Mouse (Mus musculus): Measurements from ENCODE around the gene Plcb3. TPM values are rescaled to one million over a fixed set of nuclear protein-coding genes. Genes with fewer than 3 reads are reported as not detected.

Plcb3 gene
- polyA plus RNA-seq (2014; fragmentation: Nextera tagmentation; extraction: Ambion mirVana): 53.3 and 55.9 TPM in 2 replicates

GRCm38 (mm10) chr19:6975537-6976521 is at the start of gene Plcb3:
Gene Plcb3, minus strand, starts transcription at chr19:6976470.
- peak within 1 kb of the TSS; percentile 58 for H3K4me3 ChIP-seq (ENCODE audit: low read depth, low read length)
- peaks cover 21% of the 10 kb centered on the region for H3K36me3 ChIP-seq (ENCODE audit: insufficient read depth)
- peak; percentile 47 for TF ChIP-seq CTCF (IDR thresholded peaks at IDR 0.05; ENCODE audit: low read depth)
- ATAC-seq (ENCODE audit: insufficient read depth) (no peak), DNase-seq (peak; percentile 76)
- H3K27ac ChIP-seq (ENCODE audit: low read depth): peak within 1 kb of the TSS; percentile 71
- peaks cover 12% of the 10 kb centered on the region; the same call in 1 of the 2 replicates for H3K4me1 ChIP-seq (ENCODE audit: insufficient read depth)
- WGBS: under 1% methylated on average over 16 of the region's 16 CpGs
- H3K27me3 ChIP-seq (ENCODE audit: insufficient read depth, low read length): no peaks in the 10 kb centered on the region
- peak within 1 kb of the TSS; percentile 94 for H3K4me2 ChIP-seq
- peak within 1 kb of the TSS; percentile 78 for H3K9ac ChIP-seq
- H3K9me3 ChIP-seq (ENCODE audit: low read depth, low read length): no peaks in the 10 kb centered on the region

- DNase-seq: peak; percentile 65
- H3K4me1 ChIP-seq (ENCODE audit: insufficient read depth): no peaks in the 10 kb centered on the region
- 50% methylated on average over 3 of the region's 3 CpGs for WGBS
- no peak overlapping the region for H3K4me2 ChIP-seq
- no peak overlapping the region; the same call in 1 of the 2 replicates for H3K27ac ChIP-seq (ENCODE audit: low read depth)
- no peak overlapping the region for H3K9ac ChIP-seq
- TF ChIP-seq CTCF (IDR thresholded peaks at IDR 0.05; ENCODE audit: low read depth): peak; percentile 78
- no peak overlapping the region for H3K4me3 ChIP-seq (ENCODE audit: low read depth, low read length)
- no peak for ATAC-seq (ENCODE audit: insufficient read depth)
- peaks cover 79% of the 10 kb centered on the region for H3K36me3 ChIP-seq (ENCODE audit: insufficient read depth)
- H3K9me3 ChIP-seq (ENCODE audit: low read depth, low read length): no peaks in the 10 kb centered on the region
- no peaks in the 10 kb centered on the region for H3K27me3 ChIP-seq (ENCODE audit: insufficient read depth, low read length)
These were observed 44.0 kb upstream of the Plcb3 start for GRCm38 (mm10) chr19:7020224-7020641.

GRCm38 (mm10) chr19:7019191-7019590 is 42.9 kb upstream of the Plcb3 start, which contains the start of gene Fermt3:
Gene Fermt3, minus strand, starts transcription at chr19:7019469.
- no peaks in the 10 kb centered on the region for H3K27me3 ChIP-seq (ENCODE audit: insufficient read depth, low read length)
- 77% methylated on average over 5 of the region's 5 CpGs for WGBS
- peak within 1 kb of the TSS; percentile 20; the same call in 1 of the 2 replicates for H3K4me3 ChIP-seq (ENCODE audit: low read depth, low read length)
- no peaks in the 10 kb centered on the region for H3K9me3 ChIP-seq (ENCODE audit: low read depth, low read length)
- no peak within 1 kb of the TSS; the same call in 1 of the 2 replicates for H3K9ac ChIP-seq
- DNase-seq: peak; percentile 38
- peak; percentile 47 for ATAC-seq (ENCODE audit: insufficient read depth)
- peak within 1 kb of the TSS; percentile 7; the same call in 1 of the 2 replicates for H3K4me2 ChIP-seq
- no peaks in the 10 kb centered on the region for H3K4me1 ChIP-seq (ENCODE audit: insufficient read depth)
- H3K36me3 ChIP-seq (ENCODE audit: insufficient read depth): peaks cover 70% of the 10 kb centered on the region
- TF ChIP-seq CTCF (IDR thresholded peaks at IDR 0.05; ENCODE audit: low read depth): no peak
- peak within 1 kb of the TSS; percentile 38; the same call in 1 of the 2 replicates for H3K27ac ChIP-seq (ENCODE audit: low read depth)

GRCm38 (mm10) chr19:7018546-7018945 is 42.3 kb upstream of the Plcb3 start:
- Histone ChIP-seq H3K9me3 (ENCODE audit: low read depth, low read length) (no peaks in the 10 kb centered on the region), H3K4me2 (peak overlapping the region; percentile 7; the same call in 1 of the 2 replicates), H3K36me3 (ENCODE audit: insufficient read depth) (peaks cover 70% of the 10 kb centered on the region), H3K9ac (no peak overlapping the region), H3K27ac (ENCODE audit: low read depth) (0 out of 2 replicates have a peak overlapping the region, but pooled peaks have one; percentile 24), H3K4me3 (ENCODE audit: low read depth, low read length) (peak overlapping the region; percentile 3; the same call in 1 of the 2 replicates), H3K27me3 (ENCODE audit: insufficient read depth, low read length) (no peaks in the 10 kb centered on the region), H3K4me1 (ENCODE audit: insufficient read depth) (no peaks in the 10 kb centered on the region)
- ATAC-seq (ENCODE audit: insufficient read depth) (no peak), DNase-seq (no peak)
- WGBS: 84% methylated on average over 11 of the region's 11 CpGs
- no peak for TF ChIP-seq CTCF (IDR thresholded peaks at IDR 0.05; ENCODE audit: low read depth)

GRCm38 (mm10) chr19:7017541-7018457 is 41.5 kb upstream of the Plcb3 start:
- no peak for ATAC-seq (ENCODE audit: insufficient read depth)
- 69% methylated on average over 12 of the region's 12 CpGs for WGBS
- H3K9me3 ChIP-seq (ENCODE audit: low read depth, low read length): no peaks in the 10 kb centered on the region
- no peak for DNase-seq
- H3K4me3 ChIP-seq (ENCODE audit: low read depth, low read length): 0 out of 2 replicates have a peak overlapping the region, but pooled peaks have one; percentile 3
- H3K36me3 ChIP-seq (ENCODE audit: insufficient read depth): peaks cover 67% of the 10 kb centered on the region
- no peaks in the 10 kb centered on the region for H3K4me1 ChIP-seq (ENCODE audit: insufficient read depth)
- no peak overlapping the region for H3K9ac ChIP-seq
- H3K27me3 ChIP-seq (ENCODE audit: insufficient read depth, low read length): no peaks in the 10 kb centered on the region
- H3K4me2 ChIP-seq: peak overlapping the region; percentile 7; the same call in 1 of the 2 replicates
- H3K27ac ChIP-seq (ENCODE audit: low read depth): peak overlapping the region; percentile 46; the same call in 1 of the 2 replicates
- TF ChIP-seq CTCF (IDR thresholded peaks at IDR 0.05; ENCODE audit: low read depth): no peak

GRCm38 (mm10) chr19:7014481-7015135 is 38.3 kb upstream of the Plcb3 start:
- Histone ChIP-seq H3K4me2 (no peak overlapping the region), H3K27me3 (ENCODE audit: insufficient read depth, low read length) (no peaks in the 10 kb centered on the region), H3K4me3 (ENCODE audit: low read depth, low read length) (no peak overlapping the region), H3K36me3 (ENCODE audit: insufficient read depth) (peaks cover 35% of the 10 kb centered on the region), H3K9me3 (ENCODE audit: low read depth, low read length) (no peaks in the 10 kb centered on the region), H3K27ac (ENCODE audit: low read depth) (no peak overlapping the region), H3K4me1 (ENCODE audit: insufficient read depth) (no peaks in the 10 kb centered on the region), H3K9ac (no peak overlapping the region)
- no peak for TF ChIP-seq CTCF (IDR thresholded peaks at IDR 0.05; ENCODE audit: low read depth)
- DNase-seq (no peak), ATAC-seq (ENCODE audit: insufficient read depth) (no peak)
- 87% methylated on average over 20 of the region's 20 CpGs for WGBS

Measured in lung, embryonic 14.5 days (tissue).